Mouse (Mus musculus) myocyte (in vitro differentiated cells): ENCODE data around the gene Dpy19l3.

Source experiments
- E2F4 ChIP-seq: IDR thresholded peaks from one replicate; pipeline ENCODE4 v1.6.1; 2011; ENCODE audit warnings: mild to moderate bottlenecking, control low read depth, moderate library complexity; ENCODE audit not compliant: insufficient read depth
- MAX ChIP-seq: IDR thresholded peaks from one replicate; pipeline ENCODE4 v1.6.1; 2011; ENCODE audit warnings: low read depth, mild to moderate bottlenecking, control low read depth
- MYOG ChIP-seq, 3 experiments: IDR thresholded peaks; one replicate each; pipeline ENCODE4 v1.6.1; 2011; ENCODE audit warnings: control low read depth in 2 of 3, low read depth in 2 of 3, mild to moderate bottlenecking in 2 of 3; ENCODE audit not compliant: insufficient read length in 2 of 3, control insufficient read depth in 1 of 3, insufficient read depth in 1 of 3
- POLR2A ChIP-seq: IDR thresholded peaks from one replicate; pipeline ENCODE4 v1.6.1; 2011; ENCODE audit warnings: low read depth, mild to moderate bottlenecking, control low read depth, moderate library complexity; ENCODE audit not compliant: insufficient read length
- POLR2AphosphoS2 ChIP-seq: IDR thresholded peaks from one replicate; pipeline ENCODE4 v1.6.1; 2011; ENCODE audit warnings: low read depth, control low read depth; ENCODE audit not compliant: insufficient read length
- TCF12 ChIP-seq: IDR thresholded peaks from one replicate; pipeline ENCODE4 v1.6.1; 2011; ENCODE audit warnings: mild to moderate bottlenecking, control low read depth; ENCODE audit not compliant: poor library complexity, insufficient read depth, severe bottlenecking

GRCm38 (mm10) chr7:35678976-35679375, 75.3 kb downstream of the Dpy19l3 start:
- TF ChIP-seq POLR2A (no peak), TCF12 (no peak), E2F4 (no peak), MAX (no peak), POLR2AphosphoS2 (no peak), MYOG (IDR thresholded peaks at IDR 0.05; ENCODE audit: control insufficient read depth in 1 of 3, insufficient read depth in 1 of 3, insufficient read length in 2 of 3, low read depth in 2 of 3) (no peak)
